Mouse (Mus musculus): Measurements from ENCODE around the gene Pex3. TPM values are rescaled to one million over a fixed set of nuclear protein-coding genes. Genes with fewer than 3 reads are reported as not detected.

The Pex3 gene
- polyA plus RNA-seq, 2 experiments, result 30.6 to 32.2 TPM

DNA sequence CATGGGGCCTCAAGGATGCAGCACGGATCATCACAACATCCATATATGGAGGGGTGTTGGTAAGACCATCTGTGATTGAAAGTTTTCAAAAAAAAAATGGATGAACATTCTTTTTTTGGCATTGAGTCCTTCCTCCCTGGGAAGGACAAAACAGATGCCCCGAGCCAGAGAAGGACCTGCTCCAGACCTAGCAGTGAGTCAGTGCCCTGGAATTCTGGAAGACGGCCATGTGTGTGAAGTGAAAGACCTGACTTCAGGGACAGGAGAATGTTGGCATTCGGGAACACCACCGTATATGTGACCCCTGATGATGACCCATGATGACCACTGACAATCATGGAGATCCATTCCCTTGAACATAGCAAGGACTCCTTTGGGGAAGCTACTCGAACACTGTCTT lies 63.3 kb downstream of the Pex3 start:
- Histone ChIP-seq H3K27me3 (ENCODE audit: control insufficient read depth, insufficient read depth, low read length) (no peaks in the 10 kb centered on the region), H3K4me1 (ENCODE audit: control insufficient read depth, insufficient read depth, low read length) (no peaks in the 10 kb centered on the region), H3K27ac (replicated peaks; ENCODE audit: low read depth, low read length) (no peak overlapping the region), H3K9me3 (ENCODE audit: control insufficient read depth, low read length) (no peaks in the 10 kb centered on the region), H3K4me2 (replicated peaks; ENCODE audit: low read depth, low read length, severe bottlenecking) (no peak overlapping the region), H3K9ac (ENCODE audit: low read depth, low read length, severe bottlenecking) (no peak overlapping the region), H3K36me3 (ENCODE audit: control insufficient read depth, insufficient read depth, low read length) (no peaks in the 10 kb centered on the region), H3K4me3 (replicated peaks; ENCODE audit: low read length) (no peak overlapping the region)
- no peak for DNase-seq (ENCODE audit: low spot score)
- no peak for ATAC-seq (ENCODE audit: low FRiP score, low read depth)
- TF ChIP-seq POLR2A (IDR thresholded peaks at IDR 0.05; ENCODE audit: borderline replicate concordance, extremely low read depth, insufficient read depth, insufficient read length), result no peak
- 82% methylated on average over 6 of the region's 6 CpGs for WGBS

DNA sequence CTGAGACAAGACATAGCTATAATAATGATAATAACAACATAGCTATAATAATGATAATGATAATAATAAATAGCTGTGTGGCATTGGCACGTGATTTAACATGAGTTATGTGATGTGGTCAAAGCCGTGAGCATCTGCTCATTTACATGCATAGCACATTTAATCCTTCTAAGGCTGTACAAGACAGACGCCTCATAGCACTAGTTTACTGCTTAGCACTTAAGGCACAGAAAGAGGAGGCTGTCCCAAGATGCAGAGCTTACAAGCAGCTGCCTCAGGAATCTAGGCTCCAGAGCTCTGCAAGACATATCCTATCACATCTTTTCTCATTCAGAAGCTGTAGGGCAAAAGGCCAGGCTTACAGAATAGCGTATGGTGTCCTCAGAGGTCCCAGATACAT lies 67.0 kb downstream of the Pex3 start:
- no peak overlapping the region for H3K27ac ChIP-seq (replicated peaks; ENCODE audit: low read depth, low read length)
- WGBS, result 65% methylated on average over 4 of the region's 4 CpGs
- H3K4me1 ChIP-seq (ENCODE audit: control insufficient read depth, insufficient read depth, low read length), result no peaks in the 10 kb centered on the region
- ATAC-seq (ENCODE audit: low FRiP score, low read depth), result no peak
- no peak for TF ChIP-seq POLR2A (IDR thresholded peaks at IDR 0.05; ENCODE audit: borderline replicate concordance, extremely low read depth, insufficient read depth, insufficient read length)
- no peaks in the 10 kb centered on the region for H3K36me3 ChIP-seq (ENCODE audit: control insufficient read depth, insufficient read depth, low read length)
- H3K27me3 ChIP-seq (ENCODE audit: control insufficient read depth, insufficient read depth, low read length), result no peaks in the 10 kb centered on the region
- H3K9me3 ChIP-seq (ENCODE audit: control insufficient read depth, low read length), result no peaks in the 10 kb centered on the region
- no peak overlapping the region for H3K4me3 ChIP-seq (replicated peaks; ENCODE audit: low read length)
- DNase-seq (ENCODE audit: low spot score), result no peak
- no peak overlapping the region for H3K9ac ChIP-seq (ENCODE audit: low read depth, low read length, severe bottlenecking)
- H3K4me2 ChIP-seq (replicated peaks; ENCODE audit: low read depth, low read length, severe bottlenecking), result no peak overlapping the region

DNA sequence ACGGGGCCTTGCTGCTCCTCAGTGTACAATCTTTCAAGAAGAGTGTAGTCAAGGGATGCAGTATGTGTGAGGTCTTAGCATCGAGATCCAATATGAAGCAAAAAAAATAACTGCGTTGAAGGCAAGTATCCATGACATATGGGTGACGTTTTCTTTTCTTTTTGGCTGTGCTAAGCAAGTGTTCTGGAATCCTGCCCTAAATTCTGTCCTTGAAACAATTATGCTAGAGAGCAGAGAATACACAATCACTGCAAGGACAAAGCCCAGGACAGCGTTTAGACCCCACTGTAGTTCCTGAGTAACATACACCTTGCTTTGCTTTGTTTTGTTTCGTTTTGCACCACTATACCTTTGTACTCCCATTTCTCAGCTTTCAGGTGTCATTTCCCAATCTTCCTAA lies 73.6 kb downstream of the Pex3 start:
- Histone ChIP-seq H3K4me2 (replicated peaks; ENCODE audit: low read depth, low read length, severe bottlenecking) (no peak overlapping the region), H3K9me3 (ENCODE audit: control insufficient read depth, low read length) (no peaks in the 10 kb centered on the region), H3K4me1 (ENCODE audit: control insufficient read depth, insufficient read depth, low read length) (no peaks in the 10 kb centered on the region), H3K27ac (replicated peaks; ENCODE audit: low read depth, low read length) (no peak overlapping the region), H3K4me3 (replicated peaks; ENCODE audit: low read length) (no peak overlapping the region), H3K27me3 (ENCODE audit: control insufficient read depth, insufficient read depth, low read length) (peaks cover 5% of the 10 kb centered on the region; the same call in 1 of the 2 replicates), H3K9ac (ENCODE audit: low read depth, low read length, severe bottlenecking) (no peak overlapping the region), H3K36me3 (ENCODE audit: control insufficient read depth, insufficient read depth, low read length) (no peaks in the 10 kb centered on the region)
- TF ChIP-seq POLR2A (IDR thresholded peaks at IDR 0.05; ENCODE audit: borderline replicate concordance, extremely low read depth, insufficient read depth, insufficient read length), result no peak
- DNase-seq (ENCODE audit: low spot score) (no peak), ATAC-seq (ENCODE audit: low FRiP score, low read depth) (no peak)
- 81% methylated on average over 6 of the region's 6 CpGs for WGBS

DNA sequence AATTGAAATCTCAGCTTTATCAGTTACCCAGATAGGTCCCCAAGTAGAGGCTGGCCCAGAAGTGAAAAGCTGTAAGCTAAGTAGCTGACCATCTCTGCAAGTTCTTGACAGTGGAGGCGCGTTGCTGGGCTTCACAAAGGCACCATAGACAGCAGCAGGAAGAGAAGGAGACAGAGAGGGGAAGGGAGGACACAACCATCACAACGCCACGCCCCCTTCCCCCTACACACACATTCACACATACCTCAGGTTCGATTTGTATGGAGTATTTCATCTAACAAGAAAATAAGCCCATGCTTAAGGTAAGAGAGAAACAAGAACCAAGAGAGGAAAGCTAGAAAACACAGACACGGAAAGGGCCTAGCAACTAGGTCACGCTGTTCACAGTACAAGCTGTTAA lies 77.8 kb downstream of the Pex3 start:
- Histone ChIP-seq H3K27me3 (ENCODE audit: control insufficient read depth, insufficient read depth, low read length) (peaks cover 28% of the 10 kb centered on the region; the same call in 1 of the 2 replicates), H3K4me3 (replicated peaks; ENCODE audit: low read length) (peak overlapping the region; percentile 55; the same call in 1 of the 2 replicates), H3K9me3 (ENCODE audit: control insufficient read depth, low read length) (no peaks in the 10 kb centered on the region), H3K4me2 (replicated peaks; ENCODE audit: low read depth, low read length, severe bottlenecking) (no peak overlapping the region), H3K4me1 (ENCODE audit: control insufficient read depth, insufficient read depth, low read length) (no peaks in the 10 kb centered on the region; the same call in 1 of the 2 replicates), H3K36me3 (ENCODE audit: control insufficient read depth, insufficient read depth, low read length) (no peaks in the 10 kb centered on the region), H3K9ac (ENCODE audit: low read depth, low read length, severe bottlenecking) (no peak overlapping the region), H3K27ac (replicated peaks; ENCODE audit: low read depth, low read length) (no peak overlapping the region)
- no peak for ATAC-seq (ENCODE audit: low FRiP score, low read depth)
- no peak for TF ChIP-seq POLR2A (IDR thresholded peaks at IDR 0.05; ENCODE audit: borderline replicate concordance, extremely low read depth, insufficient read depth, insufficient read length)
- 28% methylated on average over 7 of the region's 7 CpGs for WGBS
- DNase-seq (ENCODE audit: low spot score), result no peak

DNA sequence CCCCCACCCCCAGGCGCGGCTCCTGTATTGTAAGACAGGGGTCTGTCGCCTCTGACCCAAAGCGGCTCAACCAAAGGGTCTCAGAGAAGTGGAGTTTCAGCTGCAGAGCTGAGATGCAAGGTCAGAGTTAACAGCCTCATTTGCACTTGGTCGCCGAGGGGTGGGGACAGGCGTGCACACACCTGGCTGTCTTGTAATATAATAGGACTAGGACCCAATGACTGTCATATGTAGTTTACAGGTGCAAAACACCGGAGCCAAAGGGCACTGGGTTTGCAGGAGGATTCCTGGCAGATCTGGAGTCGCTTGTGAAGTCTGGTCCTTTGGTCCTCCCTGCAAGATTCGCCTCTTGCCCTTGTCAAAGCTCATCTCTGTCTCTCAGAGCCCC lies 78.4 kb downstream of the Pex3 start:
- no peaks in the 10 kb centered on the region for H3K9me3 ChIP-seq (ENCODE audit: control insufficient read depth, low read length)
- H3K27ac ChIP-seq (replicated peaks; ENCODE audit: low read depth, low read length), result no peak overlapping the region
- H3K4me2 ChIP-seq (replicated peaks; ENCODE audit: low read depth, low read length, severe bottlenecking), result peak overlapping the region; percentile 94
- TF ChIP-seq POLR2A (IDR thresholded peaks at IDR 0.05; ENCODE audit: borderline replicate concordance, extremely low read depth, insufficient read depth, insufficient read length), result no peak
- H3K4me3 ChIP-seq (replicated peaks; ENCODE audit: low read length), result peak overlapping the region; percentile 55
- DNase-seq (ENCODE audit: low spot score) (no peak), ATAC-seq (ENCODE audit: low FRiP score, low read depth) (no peak)
- peaks cover 28% of the 10 kb centered on the region; the same call in 1 of the 2 replicates for H3K27me3 ChIP-seq (ENCODE audit: control insufficient read depth, insufficient read depth, low read length)
- H3K4me1 ChIP-seq (ENCODE audit: control insufficient read depth, insufficient read depth, low read length), result no peaks in the 10 kb centered on the region; the same call in 1 of the 2 replicates
- WGBS, result 3% methylated on average over 10 of the region's 10 CpGs
- peak overlapping the region; percentile 66 for H3K9ac ChIP-seq (ENCODE audit: low read depth, low read length, severe bottlenecking)
- no peaks in the 10 kb centered on the region for H3K36me3 ChIP-seq (ENCODE audit: control insufficient read depth, insufficient read depth, low read length)

Other genes with a start within 250 kb of the Pex3 start
- 17.5 and 20.0 TPM in 2 replicates for gene Phactr2, start 78.7 kb downstream of the Pex3 start, polyA plus RNA-seq (2012; rRNA removed)
- gene Phactr2, start 78.7 kb downstream of the Pex3 start, polyA plus RNA-seq (2014; fragmentation: Nextera tagmentation; extraction: Ambion mirVana), result 34.8 and 36.5 TPM in 2 replicates
- gene Fuca2, start 53.6 kb downstream of the Pex3 start, polyA plus RNA-seq (2012; rRNA removed), result 23.3 and 33.1 TPM in 2 replicates
- 55.7 and 55.8 TPM in 2 replicates for gene Fuca2, start 53.6 kb downstream of the Pex3 start, polyA plus RNA-seq (2014; fragmentation: Nextera tagmentation; extraction: Ambion mirVana)
- 8.4 and 10.2 TPM in 2 replicates for gene Adat2, start 248 bp downstream of the Pex3 start, polyA plus RNA-seq (2012; rRNA removed)
- gene Adat2, start 248 bp downstream of the Pex3 start, polyA plus RNA-seq (2014; fragmentation: Nextera tagmentation; extraction: Ambion mirVana), result 4.8 and 5.3 TPM in 2 replicates

All from limb, embryonic 14.5 days (tissue).